Comparison of ENCODE assay signal across 8 mouse cellular contexts in genomic region chr5:149183721-149184103, GRCm38 (mm10). TPM values are rescaled to one million over a fixed set of nuclear protein-coding genes. Genes with fewer than 3 reads are reported as not detected.
DNase-seq lines count a peak whose midpoint lies in the region; ATAC-seq and TF ChIP-seq lines count a peak whose summit lies in the region.

No protein-coding gene starts in this region.

- WGBS in midbrain, embryonic 16.5 days: under 1% methylated on average over 13 of the region's 13 CpGs

- no peaks in the 10 kb centered on the region for H3K9me3 ChIP-seq in midbrain, embryonic 16.5 days (replicated peaks; ENCODE audit: control insufficient read depth, low read length, poor library complexity, severe bottlenecking)

- H3K36me3 ChIP-seq in midbrain, embryonic 16.5 days (ENCODE audit: control insufficient read depth, insufficient read depth, low read length): no peaks in the 10 kb centered on the region

- peak overlapping the region; percentile 84 for H3K9ac ChIP-seq in midbrain, embryonic 16.5 days (ENCODE audit: low read depth, low read length)

- peak overlapping the region; percentile 71 for H3K4me2 ChIP-seq in midbrain, embryonic 16.5 days (ENCODE audit: low read length)

- no peak for TF ChIP-seq CTCF in layer of hippocampus, adult 2 months (conservative IDR thresholded peaks at IDR 0.05)

- no peak; the same call in 1 of the 2 replicates for ATAC-seq in midbrain, embryonic 16.5 days

- H3K4me1 ChIP-seq in brown adipose tissue, adult 24 weeks (ENCODE audit: control insufficient read depth, insufficient read depth, insufficient read length, low read length): no peaks in the 10 kb centered on the region
- H3K4me1 ChIP-seq in midbrain, embryonic 16.5 days (ENCODE audit: control insufficient read depth, insufficient read depth, low read length): peaks cover 22% of the 10 kb centered on the region

- H3K4me3 ChIP-seq in layer of hippocampus, adult 2 months: peak overlapping the region; percentile 91
- H3K4me3 ChIP-seq in brown adipose tissue, adult 24 weeks (ENCODE audit: insufficient read depth, low read depth, low read length): peak overlapping the region; percentile 75
- peak overlapping the region; percentile 45 for H3K4me3 ChIP-seq in midbrain, embryonic 16.5 days (ENCODE audit: low read depth, low read length)

- DNase-seq in layer of hippocampus, adult 2 months (ENCODE audit: low spot score in 2 of 2): no peak
- DNase-seq in layer of hippocampus, adult 8-10 months (ENCODE audit: low spot score in 2 of 2): no peak
- DNase-seq in hindlimb bud, embryonic 11.5 days (ENCODE audit: extremely low spot score, low read depth, low spot score): peak; percentile 61
- no peak for DNase-seq in frontal cortex, postnatal 14 days (ENCODE audit: low spot score in 2 of 2)
- no peak for DNase-seq in adrenal gland, adult 8-10 months
- DNase-seq in urinary bladder, postnatal 4 days (ENCODE audit: low spot score in 2 of 2): no peak

- peak overlapping the region; percentile 95 for H3K27ac ChIP-seq in layer of hippocampus, adult 2 months
- peak overlapping the region; percentile 98 for H3K27ac ChIP-seq in brown adipose tissue, adult 24 weeks (replicated peaks; ENCODE audit: low read depth, low read length)
- peak overlapping the region; percentile 97 for H3K27ac ChIP-seq in midbrain, embryonic 16.5 days (ENCODE audit: low read length)

- no peaks in the 10 kb centered on the region for H3K27me3 ChIP-seq in midbrain, embryonic 16.5 days (ENCODE audit: control insufficient read depth, insufficient read depth, low read depth, low read length)

RNA-seq across cellular contexts. Expression of gene Uspl1, which starts 0.4 kb away (rescaled TPM):
- total RNA-seq in layer of hippocampus, adult 2 months (2021): 10 to 100 TPM; 38.8 to 39.0 TPM
- 10 to 100 TPM; 39.7 to 46.2 (median 41.6) TPM for total RNA-seq in layer of hippocampus, adult 8-10 months (2022)
- polyA plus RNA-seq in brown adipose tissue, adult 24 weeks (2012; ENCODE audit: insufficient read depth, insufficient read length, missing spikeins): 12.2 and 20.9 TPM in 2 replicates
- 53.5 and 55.7 TPM in 2 replicates for polyA plus RNA-seq in midbrain, embryonic 16.5 days (2015; fragmentation: Nextera tagmentation; extraction: Ambion mirVana)
- 10 to 100 TPM; 34.8 to 44.1 (median 37.0) TPM for total RNA-seq in adrenal gland, adult 8-10 months (2022)

RNA-seq across cellular contexts. Expression of gene Hmgb1, which starts 0.6 kb away (rescaled TPM):
- total RNA-seq in layer of hippocampus, adult 2 months (2021): 100 to 1,000 TPM; 143 to 147 TPM
- total RNA-seq in layer of hippocampus, adult 8-10 months (2022): 100 to 1,000 TPM; 119 to 140 (median 134) TPM
- 51.1 and 59.6 TPM in 2 replicates for polyA plus RNA-seq in brown adipose tissue, adult 24 weeks (2012; ENCODE audit: insufficient read depth, insufficient read length, missing spikeins)
- polyA plus RNA-seq in midbrain, embryonic 16.5 days (2015; fragmentation: Nextera tagmentation; extraction: Ambion mirVana): 696 and 767 TPM in 2 replicates
- total RNA-seq in adrenal gland, adult 8-10 months (2022): 100 to 1,000 TPM; 138 to 162 (median 149) TPM
